Mouse (Mus musculus): ENCODE data around the gene Scfd2.

Gene Scfd2

GRCm38 (mm10) chr5:74197541-74198330 lies 333.8 kb downstream of the Scfd2 start:
- no peak for DNase-seq

DNA sequence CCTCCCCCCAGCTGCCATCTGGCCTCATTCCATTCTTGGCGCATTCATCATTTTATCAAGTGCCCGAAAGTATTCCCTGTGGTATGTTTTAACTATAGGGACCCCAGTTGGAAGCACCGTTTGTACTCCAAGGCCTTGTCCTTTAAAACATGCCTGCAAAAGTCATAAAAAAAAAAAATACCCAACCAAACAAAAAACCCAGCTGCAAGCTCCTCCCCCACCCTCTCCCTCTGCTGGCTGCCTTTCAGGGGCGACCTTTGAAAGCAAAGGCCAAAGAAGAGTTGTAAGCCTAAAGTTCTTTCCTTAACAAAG lies 335.3 kb downstream of the Scfd2 start:
- DNase-seq, result peak; percentile 35

DNA sequence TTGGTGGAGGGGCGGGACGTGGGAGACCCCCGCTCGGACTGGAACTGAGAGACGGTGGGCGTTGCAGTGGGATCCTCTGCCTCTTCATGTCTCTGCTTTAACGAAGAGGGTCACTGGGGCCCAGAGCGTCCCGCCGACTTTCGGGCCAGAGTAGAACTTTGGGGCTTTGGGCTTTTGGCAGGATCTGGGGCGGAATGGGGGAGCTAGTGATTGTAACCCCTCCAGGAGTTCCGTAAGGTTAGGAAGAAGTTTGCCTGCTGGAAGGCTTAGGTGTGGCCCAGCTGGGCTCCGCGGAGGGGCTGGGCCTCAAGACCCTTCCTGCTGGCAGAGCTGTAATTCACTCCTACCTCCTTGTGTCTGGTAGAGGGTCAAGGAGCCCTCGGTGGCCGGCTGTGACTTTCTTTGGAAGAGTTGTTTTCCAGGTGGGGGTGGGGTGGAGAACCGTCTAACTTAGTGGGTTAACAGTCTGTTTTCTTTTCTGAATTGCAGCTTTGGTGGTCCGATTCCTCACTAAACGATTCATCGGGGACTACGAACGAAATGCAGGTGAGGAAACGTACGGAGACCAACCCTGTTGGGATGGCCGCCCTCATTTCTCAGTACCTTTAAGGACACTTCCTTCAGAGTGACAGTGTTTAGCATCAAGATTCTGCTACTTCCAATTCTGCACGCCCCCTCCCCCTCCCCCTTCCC lies 335.8 kb downstream of the Scfd2 start:
- DNase-seq, result no peak

- DNase-seq, result peak; percentile 92
Observed at GRCm38 (mm10) chr5:74194841-74195613, 336.5 kb downstream of the Scfd2 start, which contains the start of gene Rasl11b. Gene Rasl11b, plus strand, starts transcription at chr5:74195286.

DNA sequence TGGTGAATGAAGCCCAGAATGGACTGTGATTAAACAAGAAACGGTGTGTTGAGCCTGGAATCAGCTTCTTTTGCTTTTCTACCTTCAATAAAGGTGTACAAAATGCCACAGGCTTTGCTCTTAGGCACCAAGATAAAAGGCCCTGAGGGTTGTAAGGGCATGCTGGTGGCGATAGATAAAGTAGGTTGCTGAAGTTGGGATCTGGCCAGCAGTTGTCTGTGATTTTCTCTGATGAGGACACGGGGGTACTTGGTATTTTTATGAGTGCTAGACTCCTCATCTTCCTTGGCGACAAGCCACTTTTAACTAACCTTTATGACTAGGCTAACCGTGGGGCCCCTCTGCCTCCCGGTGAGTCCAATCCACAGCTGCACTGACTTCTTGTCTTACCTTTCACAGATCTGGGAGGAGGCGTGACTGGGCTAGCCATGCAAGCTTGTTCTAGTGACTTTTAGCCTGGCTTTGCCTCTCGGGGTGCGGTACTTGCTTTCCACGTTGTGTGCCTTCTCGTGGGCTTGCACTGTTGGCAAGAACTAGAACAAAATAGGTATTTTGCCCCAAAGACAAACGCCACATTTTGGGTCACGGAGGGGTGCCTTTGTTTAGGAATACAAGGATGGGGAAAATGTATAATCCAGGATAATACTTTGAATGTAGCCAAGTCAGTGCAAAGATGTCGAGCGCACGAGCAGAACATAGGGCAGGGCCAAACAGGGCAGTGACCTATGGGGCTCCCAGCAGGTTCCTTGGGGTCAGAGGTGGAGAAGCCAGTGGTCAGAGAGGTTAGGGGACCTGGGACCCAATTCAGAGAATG lies 337.3 kb downstream of the Scfd2 start:
- DNase-seq, result no peak

DNA sequence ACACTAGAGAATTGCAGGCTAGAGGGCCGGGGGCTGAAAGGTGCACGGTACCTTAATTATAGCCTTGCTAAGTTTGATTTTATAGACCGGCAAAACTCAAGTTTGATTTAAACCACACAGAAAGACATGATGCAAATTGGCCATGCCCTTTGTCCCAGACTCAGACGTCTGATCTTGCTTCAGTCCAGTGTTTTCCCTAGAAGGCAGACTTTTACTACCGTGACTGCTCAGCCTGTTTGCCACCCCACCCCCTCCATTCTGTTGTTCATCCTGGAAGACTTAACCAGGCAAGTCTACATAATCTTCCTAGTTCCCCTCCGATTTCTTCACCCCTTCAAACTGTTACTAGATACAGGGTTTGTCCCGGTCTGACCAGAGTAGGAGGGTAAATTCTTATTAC lies 337.9 kb downstream of the Scfd2 start:
- no peak for DNase-seq

- no peak for DNase-seq
Observed at GRCm38 (mm10) chr5:74193008-74193407, 338.6 kb downstream of the Scfd2 start.

DNA sequence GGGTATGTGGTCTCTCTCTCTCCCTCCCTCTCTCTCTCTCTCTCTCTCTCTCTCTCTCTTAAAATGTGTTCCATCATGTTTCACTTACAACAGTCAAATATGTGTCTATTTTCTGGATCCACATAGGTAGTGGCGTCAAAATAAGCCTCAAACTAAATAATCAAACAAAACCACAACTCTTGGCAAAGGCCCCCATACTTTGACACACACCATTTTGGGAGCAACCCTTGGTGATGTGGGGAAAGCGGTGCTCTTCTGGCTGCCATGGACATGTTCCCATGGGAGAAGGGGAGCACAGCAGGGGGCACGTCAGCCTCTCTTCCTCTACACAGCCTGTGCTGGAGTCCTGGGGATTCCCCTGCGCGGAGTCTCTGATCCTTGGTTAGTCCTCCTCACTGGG lies 340.6 kb downstream of the Scfd2 start:
- no peak for DNase-seq

- DNase-seq, result no peak
Observed at GRCm38 (mm10) chr5:74190161-74190491, 341.4 kb downstream of the Scfd2 start.

DNA sequence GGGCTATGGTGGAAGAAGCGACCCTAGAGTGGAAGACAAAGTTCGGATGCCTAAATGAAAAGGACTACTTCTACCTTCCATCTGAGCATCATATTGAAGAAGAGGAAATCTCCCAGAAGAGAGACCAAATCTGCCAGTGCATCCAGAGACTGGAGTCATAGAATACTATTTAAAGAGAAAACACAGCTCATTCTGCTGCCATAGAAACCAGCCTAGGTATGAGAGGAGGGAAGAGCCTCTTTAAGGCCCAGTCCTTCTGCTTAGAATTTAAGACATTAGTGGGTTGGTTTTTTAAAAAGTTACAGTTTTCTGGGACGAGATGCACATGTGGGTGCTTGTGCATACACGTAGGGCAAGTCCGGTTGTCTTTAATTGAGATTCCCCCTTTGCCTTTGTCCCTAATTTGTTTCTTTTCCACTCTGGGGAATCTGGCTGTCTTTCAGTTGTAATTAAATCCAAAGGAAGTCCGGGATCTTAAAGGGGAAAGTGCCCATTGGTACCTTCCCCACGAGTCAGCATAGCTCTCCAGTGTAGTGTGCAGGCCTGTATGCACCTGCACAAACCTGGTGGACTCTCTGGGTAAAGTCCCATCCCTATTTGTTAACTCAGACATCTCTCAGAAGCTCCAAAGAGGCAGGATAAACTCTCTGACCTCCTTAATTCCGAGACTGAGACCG lies 341.9 kb downstream of the Scfd2 start:
- no peak for DNase-seq

GRCm38 (mm10) chr5:74188886-74189285 lies 342.7 kb downstream of the Scfd2 start:
- no peak for DNase-seq

DNA sequence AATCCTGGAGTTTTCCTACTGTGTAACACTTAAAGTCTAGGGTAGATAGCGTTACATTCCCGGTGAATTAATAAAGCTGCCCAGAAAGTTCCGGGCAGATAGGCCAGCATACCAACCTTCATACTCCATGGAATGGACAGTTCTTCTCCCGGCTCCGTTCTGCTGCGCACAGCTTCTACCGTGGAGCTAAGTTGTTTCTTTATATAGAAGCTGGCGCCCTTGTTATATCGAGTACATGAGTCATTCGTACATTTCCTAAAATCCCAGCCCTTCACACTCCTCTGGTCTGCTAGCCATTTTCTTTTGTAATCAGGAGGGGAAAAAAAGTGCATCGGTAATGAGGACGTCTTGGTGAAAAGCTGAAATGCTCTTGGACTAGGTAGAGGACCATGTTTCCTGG lies 343.5 kb downstream of the Scfd2 start:
- no peak for DNase-seq

- DNase-seq, result no peak
Observed at GRCm38 (mm10) chr5:74184607-74185006, 347.0 kb downstream of the Scfd2 start.

GRCm38 (mm10) chr5:74183118-74183517 lies 348.4 kb downstream of the Scfd2 start:
- DNase-seq, result no peak

GRCm38 (mm10) chr5:74180216-74180615 lies 351.3 kb downstream of the Scfd2 start:
- DNase-seq, result no peak

DNA sequence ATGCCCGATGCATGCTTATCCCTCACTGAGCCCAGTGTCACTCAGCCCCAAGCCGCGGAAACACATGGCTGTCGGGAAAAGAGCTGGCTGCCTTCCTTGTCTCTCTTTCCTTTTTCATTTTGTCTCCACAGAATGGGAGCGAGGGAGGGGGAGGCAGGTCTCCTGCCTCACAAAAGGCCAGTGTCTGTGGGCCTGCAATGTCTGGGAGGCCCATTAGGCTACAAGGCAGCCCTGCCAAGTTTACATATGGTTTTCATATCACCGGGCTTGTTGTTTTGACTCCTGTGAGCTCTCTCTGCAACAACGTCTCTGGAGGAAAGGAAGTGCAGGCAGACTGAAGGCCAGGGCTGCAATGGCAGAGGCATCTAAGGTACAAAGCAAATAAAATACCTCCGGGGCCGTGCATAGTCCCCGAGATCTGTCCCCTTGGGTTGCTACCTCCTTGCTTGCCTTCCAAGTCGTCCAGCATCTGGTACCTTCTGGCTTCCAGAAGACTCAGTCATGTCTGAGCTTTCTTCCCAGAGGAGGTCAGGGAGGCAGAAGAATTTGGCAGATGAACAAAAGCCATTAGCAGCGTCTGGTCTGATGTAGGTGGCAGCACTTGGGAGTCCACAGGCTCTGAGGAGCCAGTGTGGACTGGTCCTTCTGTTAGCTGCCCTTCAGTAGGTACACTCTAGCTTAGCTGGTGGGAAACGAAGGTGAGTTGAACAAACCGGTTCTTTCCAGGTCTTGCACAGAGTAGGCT lies 355.9 kb downstream of the Scfd2 start:
- no peak for DNase-seq

GRCm38 (mm10) chr5:74173162-74173844 lies 358.3 kb downstream of the Scfd2 start:
- DNase-seq, result no peak

GRCm38 (mm10) chr5:74172208-74172607 lies 359.4 kb downstream of the Scfd2 start:
- peak; percentile 23 for DNase-seq

DNA sequence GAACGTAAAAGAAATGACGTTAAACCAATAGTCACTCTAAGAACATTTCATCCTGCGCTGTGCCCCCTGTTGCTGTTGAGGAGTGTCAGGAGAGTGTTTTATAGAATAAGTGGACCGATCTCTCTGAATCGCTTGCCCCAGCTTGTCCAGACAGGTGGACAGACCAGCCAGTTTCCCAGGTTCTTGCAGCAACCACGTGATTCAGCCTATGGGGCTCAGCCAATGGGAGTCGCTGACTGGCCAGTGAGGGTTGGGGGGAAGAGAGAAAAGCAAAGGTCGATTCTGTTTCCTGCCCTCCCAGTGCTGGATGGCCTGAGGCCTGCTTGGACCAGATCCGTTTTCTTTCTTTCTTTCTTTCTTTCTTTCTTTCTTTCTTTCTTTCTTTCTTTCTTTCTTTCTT lies 359.8 kb downstream of the Scfd2 start:
- DNase-seq, result peak; percentile 30

GRCm38 (mm10) chr5:74168085-74168484 lies 363.5 kb downstream of the Scfd2 start:
- no peak for DNase-seq

- DNase-seq, result no peak
Observed at GRCm38 (mm10) chr5:74166642-74167041, 364.9 kb downstream of the Scfd2 start.
